Mouse (Mus musculus): ENCODE results near the gene Vps52. TPM values are rescaled to one million over a fixed set of nuclear protein-coding genes. Genes with fewer than 3 reads are reported as not detected.
"Not testable (repeated sequence)": the region's sequence is repeated elsewhere in the genome, so short reads cannot be mapped to it uniquely, and the experiment has no call there.

Gene Vps52
- polyA plus RNA-seq, 1 experiment from 2014 or later, result 57.2 TPM

DNA sequence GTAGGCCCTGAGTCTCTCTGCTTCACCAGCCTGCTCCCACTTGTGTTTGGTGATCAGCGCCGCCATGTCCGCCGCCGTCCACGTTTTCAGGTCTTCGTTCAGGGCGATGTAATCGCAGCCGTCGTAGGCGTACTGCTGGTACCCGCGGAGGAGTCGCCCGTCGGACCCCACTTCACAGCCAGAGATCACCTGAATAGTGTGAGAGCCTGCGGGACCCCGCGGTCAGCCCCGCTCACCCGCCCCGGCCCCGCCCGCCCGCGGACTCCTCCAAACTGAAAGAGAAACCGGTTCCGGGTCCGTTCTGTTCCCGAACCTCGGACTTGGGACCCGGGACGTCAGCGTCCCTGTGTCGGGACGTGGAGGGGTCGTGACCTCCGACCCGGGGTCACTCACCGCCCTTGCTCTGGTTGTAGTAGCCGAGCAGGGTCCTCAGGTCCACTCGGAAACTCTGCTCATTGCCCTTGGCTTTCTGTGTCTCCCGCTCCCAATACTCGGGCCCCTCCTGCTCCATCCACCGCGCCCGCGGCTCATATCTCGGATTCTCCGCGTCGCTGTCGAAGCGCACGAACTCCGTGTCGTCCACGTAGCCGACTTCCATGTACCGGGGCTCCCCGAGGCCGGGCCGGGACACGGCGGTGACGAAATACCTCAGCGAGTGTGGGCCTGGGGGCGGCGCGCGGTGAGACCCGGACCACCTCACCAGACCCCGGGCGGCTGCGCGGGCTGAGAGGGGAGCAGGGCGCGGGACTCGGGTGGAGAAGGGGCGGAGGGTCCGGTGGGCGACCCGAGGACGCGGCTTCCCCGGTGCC, 43.9 kb downstream of the Vps52 start:
- WGBS, result 1% methylated on average over 81 of the region's 87 CpGs
- ATAC-seq (ENCODE audit: insufficient number of reproducible peaks, low FRiP score, low TSS enrichment, low read depth), result no peak; the same call in 1 of the 2 replicates
- peak overlapping the region; percentile 33 for H3K9ac ChIP-seq
- H3K9me3 ChIP-seq (replicated peaks), result no peaks in the 10 kb centered on the region
- H3K27me3 ChIP-seq, result peaks cover 43% of the 10 kb centered on the region
- H3K4me2 ChIP-seq (replicated peaks), result peak overlapping the region; percentile 99
- H3K27ac ChIP-seq (replicated peaks), result no peak overlapping the region
- H3K4me1 ChIP-seq, result peaks cover 15% of the 10 kb centered on the region
- H3K36me3 ChIP-seq, result no peaks in the 10 kb centered on the region
- peak overlapping the region; percentile 56 for H3K4me3 ChIP-seq (replicated peaks)

DNA sequence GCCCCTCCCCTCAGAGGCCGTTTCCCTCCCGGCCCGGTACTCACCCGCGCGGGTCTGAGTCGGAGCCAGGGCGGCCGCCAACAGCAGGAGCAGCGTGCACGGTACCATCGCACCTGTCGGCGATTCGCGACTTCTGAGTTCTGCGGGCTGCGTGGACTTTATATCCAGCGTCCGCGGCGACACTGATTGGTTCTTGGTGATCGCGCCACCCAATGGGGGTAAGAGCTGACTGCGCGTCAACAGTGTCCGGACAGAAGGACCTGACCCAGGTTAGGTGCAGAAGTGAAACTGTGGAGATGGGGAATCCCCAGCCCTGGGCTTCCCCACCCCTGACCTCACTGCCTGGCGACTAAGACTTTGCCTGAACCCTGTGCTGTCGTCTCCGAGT, 44.5 kb downstream of the Vps52 start, which contains the start of gene H2-K1:
TSS of gene H2-K1 (minus strand) at position 198 of the 388 bp plus-strand sequence.
- Histone ChIP-seq H3K9ac (peak within 1 kb of the TSS; percentile 33), H3K9me3 (replicated peaks) (no peaks in the 10 kb centered on the region), H3K4me2 (replicated peaks) (peak within 1 kb of the TSS; percentile 99), H3K4me1 (peaks cover 15% of the 10 kb centered on the region), H3K36me3 (no peaks in the 10 kb centered on the region), H3K27me3 (peaks cover 43% of the 10 kb centered on the region), H3K27ac (replicated peaks) (no peak within 1 kb of the TSS), H3K4me3 (replicated peaks) (peak within 1 kb of the TSS; percentile 56)
- under 1% methylated on average over 27 of the region's 30 CpGs for WGBS
- peak; percentile 77 for ATAC-seq (ENCODE audit: insufficient number of reproducible peaks, low FRiP score, low TSS enrichment, low read depth)

DNA sequence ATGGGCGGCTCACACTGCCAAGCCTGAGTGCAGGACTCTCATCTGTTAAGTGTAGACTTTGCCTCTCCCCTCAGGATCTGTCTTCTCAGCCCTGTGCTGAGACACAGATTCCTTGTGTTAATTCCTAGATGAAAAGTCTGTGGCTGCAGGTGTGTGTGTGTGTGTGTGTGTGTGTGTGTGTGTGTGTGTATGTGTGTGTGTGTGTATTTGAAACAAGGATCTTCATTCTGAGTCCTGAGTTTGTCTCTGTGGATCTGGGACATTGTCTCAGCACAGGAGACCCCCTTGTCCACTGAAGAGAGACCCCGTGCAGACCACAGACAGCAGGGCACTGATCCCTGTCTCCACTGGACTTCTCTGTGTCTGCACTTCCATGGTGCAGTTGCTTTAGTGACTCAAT, 45.2 kb downstream of the Vps52 start:
- H3K9ac ChIP-seq; ATAC-seq (ENCODE audit: insufficient number of reproducible peaks, low FRiP score, low TSS enrichment, low read depth); H3K9me3 ChIP-seq (replicated peaks); H3K4me2 ChIP-seq (replicated peaks); H3K27ac ChIP-seq (replicated peaks); H3K36me3 ChIP-seq: not testable (repeated sequence)
- Histone ChIP-seq H3K4me3 (replicated peaks) (0 out of 2 replicates have a peak overlapping the region, but pooled peaks have one; percentile 56), H3K27me3 (peaks cover 43% of the 10 kb centered on the region), H3K4me1 (peaks cover 15% of the 10 kb centered on the region)
- 42% methylated on average over 2 of the region's 2 CpGs for WGBS

DNA sequence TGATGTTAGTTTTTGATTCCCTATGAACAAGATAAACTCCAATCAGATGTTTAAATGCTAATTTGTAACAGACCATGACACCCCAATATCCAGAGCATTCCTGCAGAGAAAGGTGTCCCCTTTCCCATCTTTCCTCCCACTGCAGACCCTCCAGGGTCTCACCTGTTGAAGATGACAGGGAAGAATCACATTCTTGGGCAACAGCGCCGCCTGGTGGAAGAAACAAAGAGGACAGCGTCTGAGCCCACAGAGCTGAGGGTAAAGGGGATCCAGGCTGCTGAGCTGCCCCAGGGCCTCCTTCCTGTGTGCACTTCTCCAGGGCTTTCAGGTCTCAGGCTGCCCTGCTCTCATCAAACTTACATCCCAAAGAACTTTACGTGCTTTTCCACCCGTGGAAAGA, 47.8 kb downstream of the Vps52 start:
- H3K4me3 ChIP-seq (replicated peaks), result no peak overlapping the region
- no peak overlapping the region for H3K27ac ChIP-seq (replicated peaks)
- peaks cover 38% of the 10 kb centered on the region for H3K27me3 ChIP-seq
- 2% methylated on average over 5 of the region's 5 CpGs for WGBS
- H3K9me3 ChIP-seq (replicated peaks), result 0 out of 2 replicates have a peak, but pooled peaks cover 3% of the 10 kb centered on the region
- ATAC-seq (ENCODE audit: insufficient number of reproducible peaks, low FRiP score, low TSS enrichment, low read depth), result no peak
- H3K36me3 ChIP-seq, result no peaks in the 10 kb centered on the region
- no peak overlapping the region for H3K4me2 ChIP-seq (replicated peaks)
- H3K9ac ChIP-seq, result no peak overlapping the region
- H3K4me1 ChIP-seq, result peaks cover 15% of the 10 kb centered on the region

DNA sequence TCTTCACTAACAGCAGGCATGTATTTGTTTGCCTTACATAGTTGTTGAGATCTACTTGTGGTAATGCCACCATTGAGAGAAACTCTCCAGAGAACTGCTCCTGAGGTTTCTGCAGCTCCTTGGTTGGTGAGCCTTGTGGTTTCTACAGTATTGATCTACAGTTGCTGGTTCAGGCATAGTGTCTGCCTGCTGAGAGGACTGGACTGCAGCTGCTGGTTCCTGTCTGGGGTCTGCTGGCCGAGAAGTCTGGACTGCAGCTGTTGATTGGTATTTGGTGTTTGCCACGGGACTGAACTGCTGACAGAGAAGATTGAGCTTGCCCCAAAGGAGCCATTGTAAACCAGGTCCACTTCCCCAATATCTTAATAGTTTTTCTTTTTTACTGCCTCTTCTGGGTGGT, 51.0 kb downstream of the Vps52 start:
- no peak overlapping the region for H3K4me3 ChIP-seq (replicated peaks)
- H3K4me1 ChIP-seq, result no peaks in the 10 kb centered on the region
- H3K27me3 ChIP-seq, result peaks cover 9% of the 10 kb centered on the region
- no peak for ATAC-seq (ENCODE audit: insufficient number of reproducible peaks, low FRiP score, low TSS enrichment, low read depth)
- no peak overlapping the region for H3K9ac ChIP-seq
- H3K36me3 ChIP-seq, result no peaks in the 10 kb centered on the region
- H3K9me3 ChIP-seq (replicated peaks), result 0 out of 2 replicates have a peak, but pooled peaks cover 3% of the 10 kb centered on the region
- WGBS, result 45% methylated on average over 2 of the region's 2 CpGs
- no peak overlapping the region for H3K4me2 ChIP-seq (replicated peaks)
- H3K27ac ChIP-seq (replicated peaks), result no peak overlapping the region

DNA sequence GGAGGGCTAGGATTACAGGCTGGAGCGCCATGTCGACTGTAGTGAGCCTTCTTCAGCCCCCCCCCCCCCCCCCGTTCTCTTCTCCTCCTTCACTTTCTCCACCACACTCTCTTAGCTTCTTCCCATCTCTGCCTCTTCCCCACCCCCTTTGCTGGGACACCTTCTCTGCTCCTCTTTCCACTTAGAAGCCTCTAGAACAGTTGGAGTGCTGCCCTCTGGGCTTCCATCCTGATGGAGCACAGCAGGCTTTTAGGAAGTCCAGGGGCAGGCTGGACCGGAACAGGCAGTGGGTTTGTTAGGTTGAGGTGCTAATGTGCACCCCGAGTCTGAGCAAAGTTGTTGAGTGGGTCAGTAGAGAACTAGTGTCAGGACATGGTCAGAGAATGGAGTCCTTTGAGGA, 54.5 kb downstream of the Vps52 start:
- 77% methylated on average over 5 of the region's 5 CpGs for WGBS
- Histone ChIP-seq H3K27ac (replicated peaks) (no peak overlapping the region), H3K27me3 (no peaks in the 10 kb centered on the region), H3K9me3 (replicated peaks) (0 out of 2 replicates have a peak, but pooled peaks cover 3% of the 10 kb centered on the region), H3K4me1 (no peaks in the 10 kb centered on the region), H3K4me2 (replicated peaks) (no peak overlapping the region), H3K36me3 (no peaks in the 10 kb centered on the region), H3K9ac (no peak overlapping the region), H3K4me3 (replicated peaks) (no peak overlapping the region)
- ATAC-seq (ENCODE audit: insufficient number of reproducible peaks, low FRiP score, low TSS enrichment, low read depth), result no peak

DNA sequence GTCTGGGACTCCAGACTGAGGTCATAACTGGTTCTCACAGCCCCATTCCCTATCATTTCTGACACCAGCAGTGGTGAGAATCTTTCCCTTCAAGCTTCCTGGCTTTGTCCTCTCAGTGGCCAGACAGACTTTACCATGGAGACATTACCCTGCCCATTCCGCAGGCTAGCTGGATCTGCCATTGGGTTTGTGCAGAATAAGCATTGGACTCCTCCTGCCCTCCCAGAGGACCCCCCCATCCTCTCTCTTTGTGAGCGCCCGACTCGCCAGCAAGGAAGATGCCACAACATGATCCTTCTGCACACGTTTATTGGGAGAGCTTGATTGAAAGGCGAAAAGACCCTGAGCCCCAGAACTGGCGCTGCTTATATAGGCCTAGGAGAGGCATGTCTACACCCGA, 57.8 kb downstream of the Vps52 start:
- 93% methylated on average over 8 of the region's 8 CpGs for WGBS
- no peak for ATAC-seq (ENCODE audit: insufficient number of reproducible peaks, low FRiP score, low TSS enrichment, low read depth)
- no peak overlapping the region for H3K27ac ChIP-seq (replicated peaks)
- no peaks in the 10 kb centered on the region for H3K36me3 ChIP-seq
- H3K4me3 ChIP-seq (replicated peaks), result no peak overlapping the region
- H3K9ac ChIP-seq, result no peak overlapping the region
- H3K4me2 ChIP-seq (replicated peaks), result no peak overlapping the region
- H3K4me1 ChIP-seq, result no peaks in the 10 kb centered on the region
- H3K27me3 ChIP-seq, result no peaks in the 10 kb centered on the region
- H3K9me3 ChIP-seq (replicated peaks), result no peaks in the 10 kb centered on the region

Other genes starting within 250 kb of the Vps52 start
- 58.6 and 60.6 TPM in 2 replicates for gene March2, start 237.1 kb upstream of the Vps52 start, polyA plus RNA-seq (2015; fragmentation: Nextera tagmentation; extraction: Ambion mirVana)
- gene Rab11b, start 195.3 kb upstream of the Vps52 start, polyA plus RNA-seq (2015; fragmentation: Nextera tagmentation; extraction: Ambion mirVana), result 269 and 325 TPM in 2 replicates
- gene Angptl4, start 174.0 kb upstream of the Vps52 start, polyA plus RNA-seq (2015; fragmentation: Nextera tagmentation; extraction: Ambion mirVana), result 58.8 and 67.2 TPM in 2 replicates
- gene Kank3, start 145.3 kb upstream of the Vps52 start, polyA plus RNA-seq (2015; fragmentation: Nextera tagmentation; extraction: Ambion mirVana), result 45.3 and 45.8 TPM in 2 replicates
- gene Rps28, start 131.2 kb upstream of the Vps52 start, polyA plus RNA-seq (2015; fragmentation: Nextera tagmentation; extraction: Ambion mirVana), result 998 and 1,000 TPM in 2 replicates
- 432 and 453 TPM in 2 replicates for gene Ndufa7, start 131.2 kb upstream of the Vps52 start, polyA plus RNA-seq (2015; fragmentation: Nextera tagmentation; extraction: Ambion mirVana)
- gene Cd320, start 112.7 kb upstream of the Vps52 start, polyA plus RNA-seq (2015; fragmentation: Nextera tagmentation; extraction: Ambion mirVana), result 57.3 and 59.6 TPM in 2 replicates
- not detected in 2 replicates for gene Gm7029, start 82.0 kb upstream of the Vps52 start, polyA plus RNA-seq (2015; fragmentation: Nextera tagmentation; extraction: Ambion mirVana)
- gene Kifc1, start 65.2 kb upstream of the Vps52 start, polyA plus RNA-seq (2015; fragmentation: Nextera tagmentation; extraction: Ambion mirVana), result 6.7 and 6.8 TPM in 2 replicates
- gene Platr17, start 50.7 kb upstream of the Vps52 start, polyA plus RNA-seq (2015; fragmentation: Nextera tagmentation; extraction: Ambion mirVana), result 0.55 and 0.58 TPM in 2 replicates
- 48.5 and 51.7 TPM in 2 replicates for gene Daxx, start 46.4 kb upstream of the Vps52 start, polyA plus RNA-seq (2015; fragmentation: Nextera tagmentation; extraction: Ambion mirVana)
- 40.2 and 49.3 TPM in 2 replicates for gene Tapbp, start 39.9 kb upstream of the Vps52 start, polyA plus RNA-seq (2015; fragmentation: Nextera tagmentation; extraction: Ambion mirVana)
- gene Zbtb22, start 39.9 kb upstream of the Vps52 start, polyA plus RNA-seq (2015; fragmentation: Nextera tagmentation; extraction: Ambion mirVana), result 15.8 and 17.8 TPM in 2 replicates
- 57.1 and 64.4 TPM in 2 replicates for gene Rgl2, start 26.3 kb upstream of the Vps52 start, polyA plus RNA-seq (2015; fragmentation: Nextera tagmentation; extraction: Ambion mirVana)
- 145 and 163 TPM in 2 replicates for gene Pfdn6, start 15.5 kb upstream of the Vps52 start, polyA plus RNA-seq (2015; fragmentation: Nextera tagmentation; extraction: Ambion mirVana)
- gene Wdr46, start 15.2 kb upstream of the Vps52 start, polyA plus RNA-seq (2015; fragmentation: Nextera tagmentation; extraction: Ambion mirVana), result 36.2 and 36.5 TPM in 2 replicates
- 6.0 and 8.5 TPM in 2 replicates for gene B3galt4, start 4.3 kb upstream of the Vps52 start, polyA plus RNA-seq (2015; fragmentation: Nextera tagmentation; extraction: Ambion mirVana)
- gene Rps18, start 189 bp downstream of the Vps52 start, polyA plus RNA-seq (2015; fragmentation: Nextera tagmentation; extraction: Ambion mirVana), result 1,731 and 1,878 TPM in 2 replicates
- gene H2-K1, start 44.5 kb downstream of the Vps52 start, polyA plus RNA-seq (2015; fragmentation: Nextera tagmentation; extraction: Ambion mirVana), result 29.0 and 31.1 TPM in 2 replicates
- gene Ring1, start 68.9 kb downstream of the Vps52 start, polyA plus RNA-seq (2015; fragmentation: Nextera tagmentation; extraction: Ambion mirVana), result 26.0 and 26.9 TPM in 2 replicates
- gene H2-Ke6, start 72.2 kb downstream of the Vps52 start, polyA plus RNA-seq (2015; fragmentation: Nextera tagmentation; extraction: Ambion mirVana), result 54.1 and 57.4 TPM in 2 replicates
- 229 and 234 TPM in 2 replicates for gene Slc39a7, start 75.9 kb downstream of the Vps52 start, polyA plus RNA-seq (2015; fragmentation: Nextera tagmentation; extraction: Ambion mirVana)
- 53.0 and 54.6 TPM in 2 replicates for gene Rxrb, start 76.0 kb downstream of the Vps52 start, polyA plus RNA-seq (2015; fragmentation: Nextera tagmentation; extraction: Ambion mirVana)
- gene Col11a2, start 83.6 kb downstream of the Vps52 start, polyA plus RNA-seq (2015; fragmentation: Nextera tagmentation; extraction: Ambion mirVana), result 53.2 and 64.3 TPM in 2 replicates
- gene H2-Oa, start 136.5 kb downstream of the Vps52 start, polyA plus RNA-seq (2015; fragmentation: Nextera tagmentation; extraction: Ambion mirVana), result 0.54 and 0.89 TPM in 2 replicates
- 14.0 and 15.3 TPM in 2 replicates for gene H2-DMa, start 163.7 kb downstream of the Vps52 start, polyA plus RNA-seq (2015; fragmentation: Nextera tagmentation; extraction: Ambion mirVana)
- gene Brd2, start 166.8 kb downstream of the Vps52 start, polyA plus RNA-seq (2015; fragmentation: Nextera tagmentation; extraction: Ambion mirVana), result 118 and 122 TPM in 2 replicates
- 0.61 and 0.93 TPM in 2 replicates for gene H2-DMb2, start 187.5 kb downstream of the Vps52 start, polyA plus RNA-seq (2015; fragmentation: Nextera tagmentation; extraction: Ambion mirVana)
- 3.2 and 3.8 TPM in 2 replicates for gene H2-DMb1, start 197.3 kb downstream of the Vps52 start, polyA plus RNA-seq (2015; fragmentation: Nextera tagmentation; extraction: Ambion mirVana)
- gene Tap1, start 231.7 kb downstream of the Vps52 start, polyA plus RNA-seq (2015; fragmentation: Nextera tagmentation; extraction: Ambion mirVana), result 10.7 and 11.9 TPM in 2 replicates
- gene Psmb9, start 232.0 kb downstream of the Vps52 start, polyA plus RNA-seq (2015; fragmentation: Nextera tagmentation; extraction: Ambion mirVana), result 3.3 and 4.4 TPM in 2 replicates
- gene Psmb8, start 241.9 kb downstream of the Vps52 start, polyA plus RNA-seq (2015; fragmentation: Nextera tagmentation; extraction: Ambion mirVana), result 10.0 and 11.2 TPM in 2 replicates
- gene Tap2, start 247.7 kb downstream of the Vps52 start, polyA plus RNA-seq (2015; fragmentation: Nextera tagmentation; extraction: Ambion mirVana), result 6.4 and 7.5 TPM in 2 replicates

Data from embryonic facial prominence, embryonic 15.5 days (tissue).